Mouse (Mus musculus): ENCODE results near the gene Olfr558. TPM values are rescaled to one million over a fixed set of nuclear protein-coding genes. Genes with fewer than 3 reads are reported as not detected.

Gene Olfr558
- polyA plus RNA-seq, 1 experiment from 2014 or later = 0.15 TPM

GRCm38 (mm10) chr7:102737705-102738104, 35.7 kb downstream of the Olfr558 start:
- 53% methylated on average over 2 of the region's 2 CpGs for WGBS
- no peak overlapping the region for H3K9ac ChIP-seq
- ATAC-seq (ENCODE audit: insufficient number of reproducible peaks, insufficient read depth, low FRiP score, low TSS enrichment, low read depth) = no peak
- H3K36me3 ChIP-seq = no peaks in the 10 kb centered on the region
- H3K4me2 ChIP-seq = no peak overlapping the region
- no peaks in the 10 kb centered on the region for H3K4me1 ChIP-seq
- H3K4me3 ChIP-seq = no peak overlapping the region
- H3K27me3 ChIP-seq = no peaks in the 10 kb centered on the region
- H3K27ac ChIP-seq = no peak overlapping the region
- H3K9me3 ChIP-seq = no peaks in the 10 kb centered on the region

GRCm38 (mm10) chr7:102752086-102752485, 50.1 kb downstream of the Olfr558 start:
- no peak overlapping the region for H3K27ac ChIP-seq
- H3K4me1 ChIP-seq = no peaks in the 10 kb centered on the region
- H3K4me2 ChIP-seq = no peak overlapping the region
- no peaks in the 10 kb centered on the region for H3K27me3 ChIP-seq
- H3K9ac ChIP-seq = no peak overlapping the region
- H3K9me3 ChIP-seq = no peaks in the 10 kb centered on the region
- no peak overlapping the region for H3K4me3 ChIP-seq
- H3K36me3 ChIP-seq = no peaks in the 10 kb centered on the region
- no peak for ATAC-seq (ENCODE audit: insufficient number of reproducible peaks, insufficient read depth, low FRiP score, low TSS enrichment, low read depth)
- 20% methylated on average over 1 of the region's 1 CpGs for WGBS

- 63% methylated on average over 4 of the region's 4 CpGs for WGBS
- H3K4me1 ChIP-seq = no peaks in the 10 kb centered on the region
- H3K9ac ChIP-seq = no peak within 1 kb of the TSS
- H3K27ac ChIP-seq = no peak within 1 kb of the TSS
- H3K9me3 ChIP-seq = no peaks in the 10 kb centered on the region
- no peaks in the 10 kb centered on the region for H3K36me3 ChIP-seq
- ATAC-seq (ENCODE audit: insufficient number of reproducible peaks, insufficient read depth, low FRiP score, low TSS enrichment, low read depth) = no peak
- H3K27me3 ChIP-seq = no peaks in the 10 kb centered on the region
- no peak within 1 kb of the TSS for H3K4me3 ChIP-seq
- H3K4me2 ChIP-seq = no peak within 1 kb of the TSS
These were observed 57.3 kb downstream of the Olfr558 start, which contains the start of the genes Olfr560 and Olfr78 for GRCm38 (mm10) chr7:102759266-102759665. Olfr560 (minus strand) TSS chr7:102759366. Olfr78 (minus strand) TSS chr7:102759471.

Other genes with a start within 250 kb of the Olfr558 start
- gene Olfr543, start 220.5 kb upstream of the Olfr558 start, polyA plus RNA-seq (2015; fragmentation: Nextera tagmentation; extraction: Ambion mirVana) = 0.32 and 0.36 TPM in 2 replicates
- 0.10 and 0.20 TPM in 2 replicates for gene Olfr544, start 213.9 kb upstream of the Olfr558 start, polyA plus RNA-seq (2015; fragmentation: Nextera tagmentation; extraction: Ambion mirVana)
- 0.18 TPM in 1 of 2 replicates, not detected in the other for gene Olfr545, start 202.6 kb upstream of the Olfr558 start, polyA plus RNA-seq (2015; fragmentation: Nextera tagmentation; extraction: Ambion mirVana)
- gene Olfr547, start 167.5 kb upstream of the Olfr558 start, polyA plus RNA-seq (2015; fragmentation: Nextera tagmentation; extraction: Ambion mirVana) = not detected in 2 replicates
- gene Olfr548-ps1, start 161.3 kb upstream of the Olfr558 start, polyA plus RNA-seq (2015; fragmentation: Nextera tagmentation; extraction: Ambion mirVana) = not detected in 2 replicates
- gene Olfr549, start 152.3 kb upstream of the Olfr558 start, polyA plus RNA-seq (2015; fragmentation: Nextera tagmentation; extraction: Ambion mirVana) = not detected in 2 replicates
- gene Trim21, start 136.7 kb upstream of the Olfr558 start, polyA plus RNA-seq (2015; fragmentation: Nextera tagmentation; extraction: Ambion mirVana) = 0.56 and 0.67 TPM in 2 replicates
- gene Olfr550, start 130.8 kb upstream of the Olfr558 start, polyA plus RNA-seq (2015; fragmentation: Nextera tagmentation; extraction: Ambion mirVana) = 0.51 TPM in 1 of 2 replicates, not detected in the other
- gene Olfr551, start 110.3 kb upstream of the Olfr558 start, polyA plus RNA-seq (2015; fragmentation: Nextera tagmentation; extraction: Ambion mirVana) = not detected in 2 replicates
- gene Olfr552, start 104.4 kb upstream of the Olfr558 start, polyA plus RNA-seq (2015; fragmentation: Nextera tagmentation; extraction: Ambion mirVana) = not detected in 2 replicates
- not detected in 2 replicates for gene Olfr553, start 84.0 kb upstream of the Olfr558 start, polyA plus RNA-seq (2015; fragmentation: Nextera tagmentation; extraction: Ambion mirVana)
- not detected in 2 replicates for gene Olfr554, start 63.8 kb upstream of the Olfr558 start, polyA plus RNA-seq (2015; fragmentation: Nextera tagmentation; extraction: Ambion mirVana)
- not detected in 2 replicates for gene Olfr555, start 43.4 kb upstream of the Olfr558 start, polyA plus RNA-seq (2015; fragmentation: Nextera tagmentation; extraction: Ambion mirVana)
- gene Olfr556, start 37.3 kb upstream of the Olfr558 start, polyA plus RNA-seq (2015; fragmentation: Nextera tagmentation; extraction: Ambion mirVana) = not detected in 2 replicates
- gene Trim68, start 14.9 kb upstream of the Olfr558 start, polyA plus RNA-seq (2015; fragmentation: Nextera tagmentation; extraction: Ambion mirVana) = 16.6 and 18.6 TPM in 2 replicates
- gene Olfr557, start 6.3 kb upstream of the Olfr558 start, polyA plus RNA-seq (2015; fragmentation: Nextera tagmentation; extraction: Ambion mirVana) = not detected in 2 replicates
- not detected in 2 replicates for gene Olfr33, start 16.9 kb downstream of the Olfr558 start, polyA plus RNA-seq (2015; fragmentation: Nextera tagmentation; extraction: Ambion mirVana)
- not detected in 2 replicates for gene Olfr559, start 25.3 kb downstream of the Olfr558 start, polyA plus RNA-seq (2015; fragmentation: Nextera tagmentation; extraction: Ambion mirVana)
- gene Olfr560, start 57.2 kb downstream of the Olfr558 start, polyA plus RNA-seq (2015; fragmentation: Nextera tagmentation; extraction: Ambion mirVana) = not detected in 2 replicates
- gene Olfr78, start 57.3 kb downstream of the Olfr558 start, polyA plus RNA-seq (2015; fragmentation: Nextera tagmentation; extraction: Ambion mirVana) = 0.04 and 0.33 TPM in 2 replicates
- not detected in 2 replicates for gene Olfr561, start 69.0 kb downstream of the Olfr558 start, polyA plus RNA-seq (2015; fragmentation: Nextera tagmentation; extraction: Ambion mirVana)
- gene Olfr564, start 101.3 kb downstream of the Olfr558 start, polyA plus RNA-seq (2015; fragmentation: Nextera tagmentation; extraction: Ambion mirVana) = not detected in 2 replicates
- not detected in 2 replicates for gene Olfr566, start 156.6 kb downstream of the Olfr558 start, polyA plus RNA-seq (2015; fragmentation: Nextera tagmentation; extraction: Ambion mirVana)
- 0.45 TPM in 1 of 2 replicates, not detected in the other for gene Olfr568, start 174.9 kb downstream of the Olfr558 start, polyA plus RNA-seq (2015; fragmentation: Nextera tagmentation; extraction: Ambion mirVana)
- not detected in 2 replicates for gene Olfr569, start 188.7 kb downstream of the Olfr558 start, polyA plus RNA-seq (2015; fragmentation: Nextera tagmentation; extraction: Ambion mirVana)
- not detected in 2 replicates for gene Olfr570, start 192.4 kb downstream of the Olfr558 start, polyA plus RNA-seq (2015; fragmentation: Nextera tagmentation; extraction: Ambion mirVana)
- gene Olfr571, start 215.3 kb downstream of the Olfr558 start, polyA plus RNA-seq (2015; fragmentation: Nextera tagmentation; extraction: Ambion mirVana) = 0.15 and 0.33 TPM in 2 replicates
- gene Olfr572, start 222.2 kb downstream of the Olfr558 start, polyA plus RNA-seq (2015; fragmentation: Nextera tagmentation; extraction: Ambion mirVana) = not detected in 2 replicates
- not detected in 2 replicates for gene Olfr573-ps1, start 240.4 kb downstream of the Olfr558 start, polyA plus RNA-seq (2015; fragmentation: Nextera tagmentation; extraction: Ambion mirVana)
- not detected in 2 replicates for gene Olfr574, start 246.3 kb downstream of the Olfr558 start, polyA plus RNA-seq (2015; fragmentation: Nextera tagmentation; extraction: Ambion mirVana)